Mouse (Mus musculus) duodenum, adult 2 months (tissue): ENCODE data around the gene Jpt1. TPM values are rescaled to one million over a fixed set of nuclear protein-coding genes. Genes with fewer than 3 reads are reported as not detected.

Experiments
- polyA plus RNA-seq: library from polyadenylated mRNA; depleted of rRNA; stranded (reverse); fragments of >200 nt; gene quantifications from 2 replicates; pipeline ENCODE4 v1.2.3, GENCODE M21; 2012; ENCODE audit warnings: low replicate concordance; rRNA removed

Jpt1 gene
- polyA plus RNA-seq = 285 and 464 TPM in 2 replicates

DNA sequence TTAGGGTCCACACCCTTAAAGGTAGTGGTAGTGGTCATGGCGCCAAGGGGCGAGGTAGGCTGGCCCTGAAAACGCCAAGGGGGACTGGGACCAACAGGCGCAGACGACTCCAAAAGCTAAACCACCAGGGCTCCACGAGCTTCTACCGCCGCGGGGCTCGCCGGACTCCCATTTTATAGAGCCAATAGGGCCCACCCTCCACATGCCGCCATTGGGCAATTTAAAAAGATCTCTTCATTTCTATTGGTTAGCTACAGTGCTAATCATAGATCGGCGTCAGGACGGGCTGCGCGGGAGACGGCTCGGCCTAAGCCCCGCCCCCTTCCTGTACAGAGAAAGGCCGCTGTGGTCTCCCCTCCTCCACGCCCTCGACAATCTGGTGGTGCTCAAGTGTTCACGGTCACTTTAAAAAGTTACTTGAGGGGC, at the start of gene Jpt1:
TSS of gene Jpt1 (minus strand) at position 150 of the 426 bp plus-strand sequence.

DNA sequence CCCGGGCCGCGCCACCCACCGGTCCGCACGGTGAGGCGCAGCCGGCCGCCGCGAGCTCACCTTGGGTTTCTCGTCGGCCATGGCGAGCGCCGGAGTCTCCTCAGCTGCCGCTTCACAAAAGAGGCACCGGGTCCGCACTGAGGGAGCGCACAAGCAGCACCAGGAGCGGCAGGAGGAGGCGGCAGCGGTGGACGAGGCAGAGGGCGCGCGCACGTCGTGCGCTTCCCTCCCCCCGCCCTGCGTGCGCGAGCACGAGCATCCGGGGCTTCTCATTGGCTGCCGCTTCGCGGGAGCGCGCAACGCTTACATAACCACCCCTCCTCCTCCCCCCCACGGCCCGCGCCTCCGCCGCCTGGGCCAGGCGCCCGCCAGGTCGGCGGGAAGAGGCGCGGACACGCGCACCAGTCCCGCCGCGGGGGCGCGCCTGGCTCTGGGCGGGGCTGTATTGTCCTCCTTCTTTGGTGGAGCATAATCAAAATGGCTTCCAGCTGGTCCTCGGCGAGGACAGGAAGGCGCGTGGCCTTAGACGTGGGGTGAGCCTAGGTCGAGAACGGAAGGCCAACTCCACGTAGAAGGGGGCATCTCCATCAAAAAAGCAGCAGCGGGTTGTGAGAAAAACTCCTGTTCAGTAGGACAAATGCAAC, 22.0 kb upstream of the Jpt1 start, which contains the start of gene Sumo2:
TSS of gene Sumo2 (minus strand) at position 239 of the 644 bp plus-strand sequence.

DNA sequence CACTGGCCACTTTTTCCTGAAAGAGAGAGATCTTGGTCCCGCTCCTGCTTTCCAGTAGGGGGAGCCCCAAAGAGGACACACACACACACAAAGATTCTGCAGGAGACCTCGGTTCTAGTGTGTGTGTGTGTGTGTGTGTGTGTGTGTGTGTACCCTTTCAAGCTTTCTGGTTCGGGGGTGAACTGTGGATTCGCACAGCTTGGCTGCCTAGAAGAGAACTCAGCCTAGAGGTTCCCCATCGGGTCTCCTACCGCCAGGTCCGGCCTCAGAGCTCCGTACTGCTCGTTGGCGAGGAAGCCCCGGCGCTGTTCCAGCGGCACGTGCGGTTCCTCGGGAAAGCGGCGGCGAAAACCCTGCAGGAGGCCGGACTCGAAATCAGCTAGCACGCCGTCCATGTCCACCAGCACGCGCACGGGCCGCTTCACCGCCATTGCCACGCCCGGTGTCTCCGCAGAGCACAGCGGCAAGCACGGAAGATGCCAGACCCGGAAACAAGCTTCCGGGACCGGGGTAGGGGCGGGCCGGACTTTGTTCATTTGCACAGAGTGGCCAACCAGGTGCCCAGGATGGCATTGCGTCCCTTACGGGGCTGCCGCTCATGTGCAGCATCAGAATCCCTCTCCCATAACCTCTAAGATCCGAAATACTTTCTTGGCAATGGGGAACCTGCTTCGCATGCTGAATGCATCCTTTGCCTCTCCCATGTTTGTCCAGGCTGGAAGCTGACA, 22.7 kb downstream of the Jpt1 start, which contains the start of gene Nt5c:
TSS of gene Nt5c (minus strand) at position 507 of the 728 bp plus-strand sequence.

GRCm38 (mm10) chr11:115475025-115475757, 39.0 kb downstream of the Jpt1 start, which contains the start of gene Armc7:
Armc7 (plus strand) TSS chr11:115475667.

DNA sequence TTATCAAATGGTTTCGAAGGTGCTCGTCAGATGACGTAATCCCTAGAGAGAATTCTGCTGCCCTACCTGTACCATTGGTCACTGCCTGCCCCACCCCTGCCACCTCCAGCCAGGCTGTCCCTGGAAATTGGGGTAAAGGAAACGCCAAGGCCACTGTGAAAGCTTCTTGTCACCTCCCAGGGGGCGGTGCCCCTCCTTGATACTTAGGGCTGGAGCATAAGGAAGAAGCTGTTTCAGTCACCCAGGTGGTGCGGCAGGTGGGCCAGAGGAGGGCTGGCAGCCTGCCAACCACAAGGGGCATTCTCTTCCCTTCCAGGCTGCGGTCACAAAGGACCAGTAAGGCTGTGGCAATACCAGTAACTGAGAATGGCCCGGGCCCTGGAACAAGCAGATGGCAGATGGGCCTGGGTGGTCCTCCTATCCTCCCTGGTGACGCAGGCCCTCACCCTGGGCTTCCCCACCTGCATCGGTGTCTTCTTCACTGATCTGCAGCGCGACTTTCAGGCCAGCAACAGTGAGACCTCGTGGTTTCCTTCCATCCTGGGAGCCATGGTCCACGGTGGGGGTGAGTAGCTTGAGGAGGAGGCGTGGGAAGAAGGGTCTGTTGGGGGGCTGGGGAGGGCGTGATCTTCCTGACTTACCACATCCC, 51.8 kb downstream of the Jpt1 start, which contains the start of gene Slc16a5:
TSS of gene Slc16a5 (plus strand) at position 232 of the 649 bp plus-strand sequence.

Other genes starting within 250 kb of the Jpt1 start
- 0.16 and 0.24 TPM in 2 replicates for gene Grin2c, start 247.1 kb downstream of the Jpt1 start, polyA plus RNA-seq
- gene Fdxr, start 237.3 kb downstream of the Jpt1 start, polyA plus RNA-seq = 18.3 and 20.0 TPM in 2 replicates
- gene Fads6, start 216.7 kb downstream of the Jpt1 start, polyA plus RNA-seq = 0.69 and 2.5 TPM in 2 replicates
- 0.07 and 1.7 TPM in 2 replicates for gene Otop2, start 207.2 kb downstream of the Jpt1 start, polyA plus RNA-seq
- 0.15 and 0.17 TPM in 2 replicates for gene Ush1g, start 192.3 kb downstream of the Jpt1 start, polyA plus RNA-seq
- 12.8 and 196 TPM in 2 replicates for gene Otop3, start 179.7 kb downstream of the Jpt1 start, polyA plus RNA-seq
- gene Hid1, start 146.6 kb downstream of the Jpt1 start, polyA plus RNA-seq = 19.3 and 54.9 TPM in 2 replicates
- gene Cdr2l, start 132.5 kb downstream of the Jpt1 start, polyA plus RNA-seq = 3.3 and 4.8 TPM in 2 replicates
- 53.6 and 65.8 TPM in 2 replicates for gene Mrpl58, start 110.6 kb downstream of the Jpt1 start, polyA plus RNA-seq
- 23.6 and 30.4 TPM in 2 replicates for gene Atp5h, start 94.4 kb downstream of the Jpt1 start, polyA plus RNA-seq
- gene Kctd2, start 94.3 kb downstream of the Jpt1 start, polyA plus RNA-seq = 16.2 and 31.2 TPM in 2 replicates
- gene Trim80, start 73.8 kb downstream of the Jpt1 start, polyA plus RNA-seq = 9.0 and 13.0 TPM in 2 replicates
- gene Slc16a5, start 51.9 kb downstream of the Jpt1 start, polyA plus RNA-seq = 137 and 218 TPM in 2 replicates
- gene Armc7, start 38.7 kb downstream of the Jpt1 start, polyA plus RNA-seq = 17.0 and 21.2 TPM in 2 replicates
- 74.7 and 121 TPM in 2 replicates for gene Nt5c, start 22.5 kb downstream of the Jpt1 start, polyA plus RNA-seq
- 4.9 and 7.1 TPM in 2 replicates for gene Sumo2, start 21.9 kb upstream of the Jpt1 start, polyA plus RNA-seq
- gene Nup85, start 50.0 kb upstream of the Jpt1 start, polyA plus RNA-seq = 12.0 and 19.6 TPM in 2 replicates
- gene Mrps7, start 89.5 kb upstream of the Jpt1 start, polyA plus RNA-seq = 11.1 and 12.3 TPM in 2 replicates
- gene Gga3, start 89.7 kb upstream of the Jpt1 start, polyA plus RNA-seq = 15.5 and 28.9 TPM in 2 replicates
- gene Mif4gd, start 98.6 kb upstream of the Jpt1 start, polyA plus RNA-seq = 58.2 and 91.8 TPM in 2 replicates
- 18.3 and 22.2 TPM in 2 replicates for gene Slc25a19, start 113.9 kb upstream of the Jpt1 start, polyA plus RNA-seq
- 25.3 and 37.6 TPM in 2 replicates for gene Grb2, start 194.2 kb upstream of the Jpt1 start, polyA plus RNA-seq